Mouse (Mus musculus): ENCODE data around the gene Rad9b. TPM values are rescaled to one million over a fixed set of nuclear protein-coding genes. Genes with fewer than 3 reads are reported as not detected.
A peak's percentile ranks its signal among the peaks of the same experiment; 100 is the strongest.

Rad9b gene
- polyA plus RNA-seq, 1 experiment from 2014 or later, result 11.1 TPM

- Histone ChIP-seq H3K4me1 (ENCODE audit: insufficient read depth, low read length) (peaks cover 7% of the 10 kb centered on the region), H3K9ac (replicated peaks; ENCODE audit: low read length) (peak overlapping the region; percentile 90), H3K4me2 (replicated peaks; ENCODE audit: low read depth, low read length) (peak overlapping the region; percentile 91), H3K9me3 (ENCODE audit: low read length) (no peaks in the 10 kb centered on the region), H3K27me3 (ENCODE audit: insufficient read depth, low read length) (no peaks in the 10 kb centered on the region), H3K4me3 (ENCODE audit: low read length) (peak overlapping the region; percentile 95), H3K36me3 (ENCODE audit: insufficient read depth, low read length) (peaks cover 10% of the 10 kb centered on the region), H3K27ac (ENCODE audit: low read length) (peak overlapping the region; percentile 61)
- ATAC-seq (ENCODE audit: low FRiP score, low TSS enrichment), result peak; percentile 39; the same call in 1 of the 2 replicates
- 14% methylated on average over 19 of the region's 19 CpGs for WGBS
Observed at GRCm38 (mm10) chr5:122392227-122393004, 38.4 kb upstream of the Rad9b start.

GRCm38 (mm10) chr5:122391786-122392180 is 37.8 kb upstream of the Rad9b start, which contains the start of gene Arpc3:
Gene Arpc3, plus strand, starts transcription at chr5:122391878.
- peak within 1 kb of the TSS; percentile 91 for H3K4me2 ChIP-seq (replicated peaks; ENCODE audit: low read depth, low read length)
- peak; percentile 79 for ATAC-seq (ENCODE audit: low FRiP score, low TSS enrichment)
- peak within 1 kb of the TSS; percentile 95 for H3K4me3 ChIP-seq (ENCODE audit: low read length)
- H3K9ac ChIP-seq (replicated peaks; ENCODE audit: low read length), result peak within 1 kb of the TSS; percentile 90
- H3K9me3 ChIP-seq (ENCODE audit: low read length), result no peaks in the 10 kb centered on the region
- WGBS, result under 1% methylated on average over 39 of the region's 39 CpGs
- no peaks in the 10 kb centered on the region for H3K27me3 ChIP-seq (ENCODE audit: insufficient read depth, low read length)
- H3K27ac ChIP-seq (ENCODE audit: low read length), result peak within 1 kb of the TSS; percentile 61
- H3K4me1 ChIP-seq (ENCODE audit: insufficient read depth, low read length), result peaks cover 7% of the 10 kb centered on the region
- peaks cover 4% of the 10 kb centered on the region for H3K36me3 ChIP-seq (ENCODE audit: insufficient read depth, low read length)

- Histone ChIP-seq H3K4me1 (ENCODE audit: insufficient read depth, low read length) (peaks cover 7% of the 10 kb centered on the region), H3K4me2 (replicated peaks; ENCODE audit: low read depth, low read length) (peak overlapping the region; percentile 91), H3K27me3 (ENCODE audit: insufficient read depth, low read length) (no peaks in the 10 kb centered on the region), H3K9me3 (ENCODE audit: low read length) (no peaks in the 10 kb centered on the region), H3K9ac (replicated peaks; ENCODE audit: low read length) (peak overlapping the region; percentile 90; the same call in 1 of the 2 replicates), H3K36me3 (ENCODE audit: insufficient read depth, low read length) (no peaks in the 10 kb centered on the region; the same call in 1 of the 2 replicates), H3K4me3 (ENCODE audit: low read length) (peak overlapping the region; percentile 95), H3K27ac (ENCODE audit: low read length) (no peak overlapping the region)
- ATAC-seq (ENCODE audit: low FRiP score, low TSS enrichment), result no peak
- WGBS, result 53% methylated on average over 15 of the region's 16 CpGs
Observed at GRCm38 (mm10) chr5:122391178-122391785, 37.2 kb upstream of the Rad9b start.

DNA sequence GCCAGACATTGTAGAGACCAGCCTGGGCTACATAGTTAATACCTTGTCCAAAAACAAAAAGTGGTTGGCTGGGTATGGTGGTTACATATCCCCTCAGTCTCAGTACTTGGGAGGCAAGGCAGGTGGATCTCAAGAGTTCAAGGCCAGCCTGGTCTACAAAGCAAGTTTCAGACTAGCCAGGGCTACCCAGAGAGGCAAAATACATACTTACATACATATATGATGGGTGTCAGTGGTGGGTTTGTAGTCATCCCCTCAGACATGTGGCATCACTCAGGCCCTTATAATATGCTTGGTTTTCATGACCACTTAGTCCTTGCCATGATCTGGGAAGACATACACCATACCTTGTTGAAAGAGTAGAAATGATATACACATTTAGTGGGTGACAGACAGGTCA is 36.6 kb upstream of the Rad9b start:
- Histone ChIP-seq H3K36me3 (ENCODE audit: insufficient read depth, low read length) (no peaks in the 10 kb centered on the region; the same call in 1 of the 2 replicates), H3K4me3 (ENCODE audit: low read length) (no peak overlapping the region), H3K27me3 (ENCODE audit: insufficient read depth, low read length) (no peaks in the 10 kb centered on the region), H3K9me3 (ENCODE audit: low read length) (no peaks in the 10 kb centered on the region), H3K4me2 (replicated peaks; ENCODE audit: low read depth, low read length) (no peak overlapping the region), H3K9ac (replicated peaks; ENCODE audit: low read length) (no peak overlapping the region), H3K4me1 (ENCODE audit: insufficient read depth, low read length) (peaks cover 7% of the 10 kb centered on the region), H3K27ac (ENCODE audit: low read length) (no peak overlapping the region)
- no peak for ATAC-seq (ENCODE audit: low FRiP score, low TSS enrichment)

- peaks cover 7% of the 10 kb centered on the region for H3K4me1 ChIP-seq (ENCODE audit: insufficient read depth, low read length)
Observed at GRCm38 (mm10) chr5:122390006-122390405, 36.0 kb upstream of the Rad9b start.

GRCm38 (mm10) chr5:122379374-122380155 is 25.5 kb upstream of the Rad9b start:
- Histone ChIP-seq H3K4me2 (replicated peaks; ENCODE audit: low read depth, low read length) (no peak overlapping the region), H3K4me1 (ENCODE audit: insufficient read depth, low read length) (no peaks in the 10 kb centered on the region), H3K36me3 (ENCODE audit: insufficient read depth, low read length) (peaks cover 40% of the 10 kb centered on the region), H3K27ac (ENCODE audit: low read length) (no peak overlapping the region), H3K9me3 (ENCODE audit: low read length) (no peaks in the 10 kb centered on the region), H3K27me3 (ENCODE audit: insufficient read depth, low read length) (no peaks in the 10 kb centered on the region), H3K9ac (replicated peaks; ENCODE audit: low read length) (no peak overlapping the region), H3K4me3 (ENCODE audit: low read length) (no peak overlapping the region)
- 50% methylated on average over 11 of the region's 11 CpGs for WGBS
- peak; percentile 65; the same call in 1 of the 2 replicates for ATAC-seq (ENCODE audit: low FRiP score, low TSS enrichment)

More at GRCm38 (mm10) chr5:122390006-122390405, 36.0 kb upstream of the Rad9b start:
- no peak overlapping the region for H3K4me2 ChIP-seq (replicated peaks; ENCODE audit: low read depth, low read length)
- no peaks in the 10 kb centered on the region for H3K36me3 ChIP-seq (ENCODE audit: insufficient read depth, low read length)
- no peaks in the 10 kb centered on the region for H3K9me3 ChIP-seq (ENCODE audit: low read length)
- no peak overlapping the region for H3K4me3 ChIP-seq (ENCODE audit: low read length)
- 82% methylated on average over 5 of the region's 5 CpGs for WGBS
- no peaks in the 10 kb centered on the region for H3K27me3 ChIP-seq (ENCODE audit: insufficient read depth, low read length)
- ATAC-seq (ENCODE audit: low FRiP score, low TSS enrichment), result no peak
- no peak overlapping the region for H3K27ac ChIP-seq (ENCODE audit: low read length)
- H3K9ac ChIP-seq (replicated peaks; ENCODE audit: low read length), result no peak overlapping the region

- no peak overlapping the region for H3K27ac ChIP-seq (ENCODE audit: low read length)
- no peak overlapping the region for H3K4me2 ChIP-seq (replicated peaks; ENCODE audit: low read depth, low read length)
- no peaks in the 10 kb centered on the region for H3K9me3 ChIP-seq (ENCODE audit: low read length)
- peaks cover 5% of the 10 kb centered on the region for H3K4me1 ChIP-seq (ENCODE audit: insufficient read depth, low read length)
- no peaks in the 10 kb centered on the region for H3K27me3 ChIP-seq (ENCODE audit: insufficient read depth, low read length)
- H3K9ac ChIP-seq (replicated peaks; ENCODE audit: low read length), result no peak overlapping the region
- no peak for ATAC-seq (ENCODE audit: low FRiP score, low TSS enrichment)
- no peak overlapping the region for H3K4me3 ChIP-seq (ENCODE audit: low read length)
- peaks cover 43% of the 10 kb centered on the region for H3K36me3 ChIP-seq (ENCODE audit: insufficient read depth, low read length)
- WGBS, result 95% methylated on average over 12 of the region's 12 CpGs
Observed at GRCm38 (mm10) chr5:122378171-122378570, 24.1 kb upstream of the Rad9b start.

DNA sequence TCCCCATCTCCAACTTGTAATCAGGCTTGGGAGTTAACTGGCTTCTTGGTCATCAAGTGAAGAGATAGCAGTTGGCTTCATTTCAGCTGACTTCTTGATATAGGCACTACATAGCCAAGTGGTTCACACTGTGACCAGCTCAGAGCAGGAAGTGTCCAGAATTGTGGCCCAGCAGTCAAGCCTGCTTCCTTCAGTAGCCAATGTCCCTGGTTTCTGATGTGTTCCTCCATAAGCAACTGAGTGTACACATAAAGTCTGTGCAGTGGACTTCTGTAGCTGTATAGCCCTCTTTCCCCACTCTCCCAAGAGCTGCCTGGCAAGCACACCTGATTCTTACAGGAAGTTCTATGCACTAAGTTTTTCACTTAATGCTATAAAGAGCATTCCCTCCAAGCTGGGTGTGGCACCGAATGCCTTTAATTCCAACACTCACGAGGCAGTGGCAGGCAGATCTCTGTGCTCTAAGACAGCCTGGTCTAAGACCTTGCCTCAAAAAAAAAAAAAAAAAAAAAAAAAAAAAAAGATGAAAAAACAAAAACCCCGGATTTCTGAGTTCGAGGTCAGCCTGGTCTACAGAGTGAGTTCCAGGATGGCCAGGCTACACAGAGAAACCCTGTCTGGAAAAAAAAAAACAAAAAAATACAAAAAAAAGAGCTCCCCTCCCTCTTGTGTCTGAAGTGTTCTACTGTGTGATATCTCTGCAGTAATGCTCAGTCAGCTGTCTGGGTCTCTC is 23.2 kb upstream of the Rad9b start:
- no peaks in the 10 kb centered on the region for H3K9me3 ChIP-seq (ENCODE audit: low read length)
- H3K4me2 ChIP-seq (replicated peaks; ENCODE audit: low read depth, low read length), result no peak overlapping the region
- H3K4me1 ChIP-seq (ENCODE audit: insufficient read depth, low read length), result peaks cover 9% of the 10 kb centered on the region
- H3K9ac ChIP-seq (replicated peaks; ENCODE audit: low read length), result no peak overlapping the region
- H3K27me3 ChIP-seq (ENCODE audit: insufficient read depth, low read length), result no peaks in the 10 kb centered on the region
- no peak overlapping the region for H3K4me3 ChIP-seq (ENCODE audit: low read length)
- peaks cover 38% of the 10 kb centered on the region for H3K36me3 ChIP-seq (ENCODE audit: insufficient read depth, low read length)
- WGBS, result 83% methylated on average over 4 of the region's 4 CpGs
- no peak overlapping the region for H3K27ac ChIP-seq (ENCODE audit: low read length)
- ATAC-seq (ENCODE audit: low FRiP score, low TSS enrichment), result no peak

DNA sequence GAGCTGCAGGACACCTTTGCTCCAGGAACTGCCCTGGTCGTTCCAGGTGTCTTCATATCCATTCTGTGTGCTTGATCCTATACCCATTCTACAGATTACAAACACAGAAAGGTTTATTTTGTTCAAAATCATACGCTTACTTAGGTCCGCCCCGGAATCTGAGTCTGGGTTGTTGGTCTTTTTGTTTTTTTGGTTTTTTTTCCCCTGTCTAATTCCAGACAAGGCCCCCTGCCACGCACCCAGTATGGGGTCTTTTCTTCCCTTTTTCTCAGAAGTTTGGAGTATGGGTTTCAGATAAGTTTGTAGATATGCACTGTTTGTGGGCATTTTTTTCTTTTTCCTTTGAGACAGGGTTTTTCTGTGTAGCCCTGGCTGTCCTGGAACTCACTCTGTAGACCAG is 18.8 kb upstream of the Rad9b start:
- H3K4me2 ChIP-seq (replicated peaks; ENCODE audit: low read depth, low read length), result peak overlapping the region; percentile 84
- H3K27ac ChIP-seq (ENCODE audit: low read length), result peak overlapping the region; percentile 90
- peaks cover 16% of the 10 kb centered on the region for H3K4me1 ChIP-seq (ENCODE audit: insufficient read depth, low read length)
- H3K27me3 ChIP-seq (ENCODE audit: insufficient read depth, low read length), result no peaks in the 10 kb centered on the region
- peak overlapping the region; percentile 90 for H3K4me3 ChIP-seq (ENCODE audit: low read length)
- peak overlapping the region; percentile 85 for H3K9ac ChIP-seq (replicated peaks; ENCODE audit: low read length)
- H3K36me3 ChIP-seq (ENCODE audit: insufficient read depth, low read length), result peaks cover 25% of the 10 kb centered on the region
- 6% methylated on average over 5 of the region's 5 CpGs for WGBS
- H3K9me3 ChIP-seq (ENCODE audit: low read length), result no peaks in the 10 kb centered on the region
- no peak for ATAC-seq (ENCODE audit: low FRiP score, low TSS enrichment)

Data from kidney, embryonic 16.5 days (tissue).